Mouse (Mus musculus) 416B (cell line): Measurements from ENCODE around the gene Apoc4.

ENCODE experiments used
- DNase-seq: peaks from one replicate; pipeline ENCODE4 v3.0.0; 2011; ENCODE audit warnings: low read depth

Apoc4 gene

DNA sequence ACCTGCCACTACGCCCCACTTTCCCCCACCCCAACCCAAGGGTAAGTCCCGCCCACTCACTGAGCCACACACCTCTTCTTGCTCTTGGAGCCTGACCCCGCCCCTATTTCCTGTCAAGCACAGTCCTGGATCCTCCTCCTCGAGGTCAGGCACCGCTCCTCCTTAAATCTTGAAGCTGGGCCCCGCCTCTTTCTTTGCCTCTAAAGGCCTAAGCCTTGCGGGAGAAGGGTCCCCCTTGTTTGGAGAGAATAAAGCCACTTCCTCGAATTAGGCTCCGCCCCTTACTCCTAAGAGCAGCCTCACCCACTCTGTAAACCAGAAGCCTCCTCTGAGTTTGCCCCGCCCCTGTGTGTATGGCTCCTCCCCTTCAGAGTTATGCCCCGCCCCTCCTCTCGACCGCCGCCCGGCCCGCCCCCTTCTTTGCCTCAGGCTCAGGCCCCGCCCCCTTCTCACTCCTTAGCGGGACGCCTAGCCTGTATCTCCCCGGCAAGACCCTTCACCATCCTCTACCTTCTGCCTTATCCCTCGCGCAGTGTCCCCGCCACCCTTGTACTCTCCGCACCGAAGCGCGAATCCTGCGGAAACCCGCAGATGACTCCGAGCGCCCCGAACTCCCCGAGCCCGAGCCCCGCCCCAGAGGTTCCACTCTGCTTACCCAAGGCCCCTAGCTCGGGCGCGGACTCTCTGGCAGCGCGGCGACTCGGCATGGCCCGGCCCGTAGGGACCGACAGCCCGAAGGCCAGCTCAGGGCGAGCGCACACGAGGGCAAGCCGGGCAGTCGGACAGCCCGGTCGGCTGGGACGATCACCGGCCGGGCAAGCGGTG is 52.5 kb downstream of the Apoc4 start:
- DNase-seq: peak; percentile 100

DNA sequence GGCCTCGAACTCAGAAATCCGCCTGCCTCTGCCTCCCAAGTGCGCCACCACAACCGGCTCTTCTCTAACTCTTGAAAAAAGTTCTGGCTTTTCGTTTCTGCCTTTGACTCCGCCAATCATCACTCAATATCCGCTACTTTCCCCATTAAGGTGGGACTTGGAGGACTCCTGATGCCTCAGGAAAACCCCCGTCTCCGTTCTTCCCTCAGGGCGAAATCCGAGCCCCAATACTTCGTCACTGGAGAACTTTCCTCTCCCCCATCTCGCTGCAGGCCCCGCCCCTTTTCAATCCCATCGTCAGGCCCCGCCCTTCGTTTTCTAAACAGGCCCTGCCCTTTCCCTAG is 53.1 kb downstream of the Apoc4 start:
- no peak for DNase-seq
